Mouse (Mus musculus) heart, postnatal 0 days (tissue): Measurements from ENCODE around the gene Qprt. TPM values are rescaled to one million over a fixed set of nuclear protein-coding genes. Genes with fewer than 3 reads are reported as not detected.

Source experiments
- ATAC-seq: fragments of 200-750 bp; cut with Nextera tagmentation; 2 replicates; pipeline ENCODE4 v1.8.0; 2017; ENCODE audit warnings: low read depth, moderate number of reproducible peaks, moderate library complexity; ENCODE audit not compliant: insufficient read depth
- DNase-seq: peaks from one replicate; pipeline ENCODE4 v3.0.0-alpha.2; 2016; ENCODE audit warnings: low spot score
- H3K27ac ChIP-seq: fragments of 300-500 bp; sonication (generic); 2 replicates; pipeline ENCODE4 v1.5.1; 2014; ENCODE audit warnings: low read depth, mild to moderate bottlenecking
- H3K27me3 ChIP-seq: fragments of 300-500 bp; sonication (generic); 2 replicates; pipeline ENCODE4 v1.6.1; 2014; ENCODE audit warnings: low read length, mixed read lengths; ENCODE audit not compliant: control insufficient read depth, insufficient read depth
- H3K36me3 ChIP-seq: fragments of 300-500 bp; sonication (generic); replicated peaks from 2 replicates; pipeline ENCODE4 v1.6.1; 2014; ENCODE audit warnings: low read length, mixed read lengths; ENCODE audit not compliant: control insufficient read depth, insufficient read depth
- H3K4me1 ChIP-seq: fragments of 300-500 bp; sonication (generic); 2 replicates; pipeline ENCODE4 v1.6.1; 2014; ENCODE audit warnings: antibody characterized with exemption; ENCODE audit not compliant: control insufficient read depth, insufficient read depth
- H3K4me2 ChIP-seq: fragments of 300-500 bp; sonication (generic); 2 replicates; pipeline ENCODE4 v1.6.1; 2014; ENCODE audit warnings: low read depth, mild to moderate bottlenecking, low read length, moderate library complexity
- H3K4me3 ChIP-seq: fragments of 300-500 bp; sonication (generic); 2 replicates; pipeline ENCODE4 v1.5.1; 2014; ENCODE audit warnings: low read depth, low read length
- H3K9ac ChIP-seq: fragments of 300-500 bp; sonication (generic); replicated peaks from 2 replicates; pipeline ENCODE4 v1.6.1; 2014; ENCODE audit warnings: low read depth, low read length, mixed read lengths
- H3K9me3 ChIP-seq: fragments of 300-500 bp; sonication (generic); replicated peaks from 2 replicates; pipeline ENCODE4 v1.6.1; 2016; ENCODE audit warnings: low read length; ENCODE audit not compliant: control insufficient read depth
- CTCF ChIP-seq: IDR thresholded peaks from 2 replicates; pipeline ENCODE4 v1.5.1; 2016; ENCODE audit warnings: antibody characterized with exemption, control low read depth, low read depth
- EP300 ChIP-seq: IDR thresholded peaks from 2 replicates; pipeline ENCODE4 v1.6.1; 2016; ENCODE audit warnings: antibody characterized with exemption, low read depth
- WGBS: fragments of 180-500 bp; shearing (Covaris S2); extraction: QIAGEN DNeasy Blood & Tissue Kit; methylation state at CpG from one replicate; pipeline ENCODE4 v1.1.7; 2014; 5-methylcytosine and 5-hydroxymethylcytosine counted together
- polyA plus RNA-seq: library from polyadenylated mRNA; unstranded; fragments of >200 nt; fragmentation: Nextera tagmentation; extraction: Ambion mirVana; gene quantifications from 2 replicates; pipeline ENCODE4 v1.2.1, GENCODE M21; 2015
- total RNA-seq: library from RNA; depleted of rRNA; stranded (reverse); fragments of >200 nt; gene quantifications from 2 replicates; pipeline ENCODE4 v1.2.3, GENCODE M21; 2014; ENCODE audit warnings: low replicate concordance

Gene Qprt
- total and polyA plus RNA-seq, 2 experiments from 2014 or later = 0.42 to 1.1 TPM

DNA sequence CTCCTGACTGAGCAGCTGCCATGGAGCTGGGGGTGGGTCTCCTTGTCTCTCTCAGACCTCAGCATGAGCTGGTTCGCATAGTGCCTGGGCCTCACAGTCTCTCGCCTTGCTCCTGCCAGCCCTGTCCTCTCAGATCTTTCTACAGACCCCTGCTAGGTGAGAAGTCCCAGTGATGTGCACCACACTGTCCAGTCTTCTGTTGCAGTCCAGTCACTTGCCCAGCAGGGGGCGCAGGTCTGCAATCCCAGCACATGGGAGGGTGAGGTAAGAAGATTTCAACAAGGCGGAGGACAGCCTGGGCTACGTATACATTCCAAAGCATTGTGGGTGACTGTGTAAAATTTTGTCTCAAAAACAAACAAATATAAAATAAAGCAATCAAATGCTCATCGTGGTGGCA lies 10.6 kb downstream of the Qprt start:
- Histone ChIP-seq H3K36me3 (no peaks in the 10 kb centered on the region), H3K4me3 (no peak overlapping the region), H3K27ac (no peak overlapping the region), H3K9ac (no peak overlapping the region), H3K9me3 (no peaks in the 10 kb centered on the region), H3K27me3 (no peaks in the 10 kb centered on the region), H3K4me2 (no peak overlapping the region), H3K4me1 (no peaks in the 10 kb centered on the region)
- 36% methylated on average over 6 of the region's 6 CpGs for WGBS
- ATAC-seq = 0 out of 2 replicates have a peak, but pooled peaks have one; percentile 24
- peak; percentile 49 for TF ChIP-seq CTCF
- no peak for TF ChIP-seq EP300
- DNase-seq = no peak

DNA sequence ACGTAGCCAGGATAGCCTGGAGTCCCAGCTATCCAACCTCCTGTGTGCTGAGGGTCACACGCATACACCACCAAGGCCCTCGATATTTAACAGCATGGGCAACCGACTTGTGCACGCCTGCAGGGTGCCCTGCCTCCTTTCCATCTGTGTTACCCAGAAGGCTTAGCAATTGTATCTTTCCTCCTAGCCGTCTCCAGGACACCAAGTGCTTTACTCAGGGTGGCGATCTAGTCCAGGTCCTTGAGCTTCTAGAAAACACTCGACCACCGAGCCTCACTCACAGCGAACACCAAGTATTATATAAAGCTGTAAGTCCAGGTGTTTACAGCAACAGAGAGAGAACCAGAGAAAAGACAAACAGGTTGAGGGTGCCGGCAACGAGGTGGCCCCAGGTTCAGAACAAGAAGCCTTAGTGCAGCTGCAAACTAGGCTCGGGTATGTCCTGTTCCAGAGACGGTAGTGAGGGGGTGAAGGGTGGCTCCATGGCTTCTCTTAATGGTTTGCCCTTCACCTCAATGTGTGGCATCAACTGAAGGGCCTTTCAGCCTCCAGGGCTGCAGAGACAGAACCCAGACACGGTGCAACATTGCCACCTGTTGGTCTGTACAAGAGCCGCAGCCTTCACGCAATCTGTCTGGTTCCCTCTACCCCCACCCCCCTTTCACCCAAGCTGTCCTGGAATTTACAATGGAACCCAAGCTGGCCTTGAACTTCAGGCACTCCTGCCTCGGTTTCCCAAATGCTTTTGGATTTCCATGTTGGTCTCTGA lies 11.6 kb downstream of the Qprt start:
- TF ChIP-seq EP300 (no peak), CTCF (peak; percentile 90)
- peak; percentile 80 for ATAC-seq
- Histone ChIP-seq H3K9ac (no peak overlapping the region), H3K4me1 (no peaks in the 10 kb centered on the region), H3K36me3 (no peaks in the 10 kb centered on the region), H3K9me3 (no peaks in the 10 kb centered on the region), H3K4me3 (no peak overlapping the region), H3K27me3 (no peaks in the 10 kb centered on the region), H3K4me2 (no peak overlapping the region), H3K27ac (no peak overlapping the region)
- WGBS = 37% methylated on average over 18 of the region's 18 CpGs
- peak; percentile 80 for DNase-seq

DNA sequence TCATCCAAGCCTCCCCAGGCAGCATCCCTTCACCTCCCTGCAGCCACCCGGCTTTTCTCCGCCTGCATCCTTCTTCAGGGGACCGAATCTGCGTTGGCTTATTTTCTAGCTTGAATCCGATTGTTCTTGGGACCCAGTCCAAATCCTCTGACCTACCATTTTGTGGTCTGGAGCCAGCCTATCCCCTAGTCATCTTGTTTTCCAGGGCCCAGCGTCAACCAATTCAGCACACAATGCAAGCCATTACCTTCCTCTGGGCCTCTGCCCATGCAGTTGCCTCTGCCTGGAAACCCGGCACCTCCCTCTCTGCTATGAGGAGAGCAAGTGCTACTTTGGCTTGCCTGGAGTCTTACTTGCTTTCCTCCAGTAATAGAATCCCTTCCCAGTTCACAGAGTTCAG lies 16.5 kb downstream of the Qprt start:
- no peaks in the 10 kb centered on the region for H3K9me3 ChIP-seq
- no peaks in the 10 kb centered on the region for H3K27me3 ChIP-seq
- no peaks in the 10 kb centered on the region for H3K36me3 ChIP-seq
- no peak overlapping the region for H3K9ac ChIP-seq
- WGBS = 64% methylated on average over 7 of the region's 7 CpGs
- no peak for ATAC-seq
- no peak overlapping the region for H3K4me3 ChIP-seq
- H3K27ac ChIP-seq = no peak overlapping the region
- TF ChIP-seq CTCF = no peak
- TF ChIP-seq EP300 = no peak
- DNase-seq = no peak
- no peaks in the 10 kb centered on the region for H3K4me1 ChIP-seq
- H3K4me2 ChIP-seq = no peak overlapping the region

DNA sequence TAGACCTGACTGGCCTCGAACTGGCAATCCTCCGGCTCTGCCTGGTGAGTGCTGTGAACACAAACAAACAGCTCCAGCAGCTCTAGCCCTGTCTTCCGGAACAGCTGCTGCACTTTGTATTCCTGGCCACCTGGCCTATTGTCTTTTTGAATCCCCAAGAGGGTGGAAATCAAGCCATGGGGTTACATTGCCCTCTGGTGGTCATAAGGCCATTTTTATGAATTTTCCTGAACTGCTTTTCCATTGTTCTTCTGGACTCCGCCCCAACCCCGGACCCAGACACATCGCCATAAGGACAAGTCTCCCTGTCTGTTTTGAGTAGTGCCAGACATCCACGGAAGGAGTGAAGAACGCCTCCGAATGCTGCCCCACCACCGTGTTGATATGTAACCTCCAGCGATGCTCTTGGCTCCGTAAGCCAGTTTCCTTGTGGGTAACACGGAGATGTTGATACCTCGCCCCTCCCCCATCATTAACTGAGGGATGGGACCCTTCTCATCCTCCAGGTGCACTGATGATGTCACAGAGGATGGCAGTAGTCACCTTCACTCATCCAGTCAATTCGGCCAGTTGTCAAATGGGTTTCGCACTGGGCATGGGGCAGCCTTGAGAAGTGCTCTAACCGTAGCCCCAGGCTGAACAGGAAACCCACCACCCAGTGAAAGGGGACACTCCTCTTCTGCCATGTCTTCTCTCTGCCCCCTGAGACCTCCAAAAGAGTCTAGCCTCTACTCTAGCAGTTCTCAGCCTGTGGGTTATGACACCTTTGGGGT lies 17.3 kb downstream of the Qprt start:
- WGBS = 14% methylated on average over 17 of the region's 17 CpGs

DNA sequence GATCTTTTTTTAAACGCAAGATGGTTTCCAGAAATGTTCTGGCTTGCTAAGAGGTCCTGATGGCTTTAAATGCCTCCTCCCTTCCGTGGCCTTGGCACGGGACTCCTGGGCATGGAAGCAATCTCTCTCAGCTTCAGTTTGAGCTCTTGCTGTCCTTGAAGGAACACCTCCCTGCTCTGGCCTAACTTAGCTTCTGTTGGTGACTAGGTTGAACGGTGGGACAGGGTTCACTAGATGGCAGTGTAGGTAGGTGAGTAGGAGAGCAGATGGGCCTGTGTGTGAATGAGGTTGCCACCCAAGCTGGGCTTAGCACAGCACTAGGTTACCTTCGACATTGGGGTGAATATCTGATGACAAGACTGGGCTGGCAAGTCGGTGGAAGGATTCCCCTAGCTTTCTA lies 18.1 kb downstream of the Qprt start:
- TF ChIP-seq CTCF (0 out of 2 replicates have a peak, but pooled peaks have one; percentile 9), EP300 (no peak)
- Histone ChIP-seq H3K4me1 (no peaks in the 10 kb centered on the region), H3K4me3 (no peak overlapping the region), H3K9ac (no peak overlapping the region), H3K27me3 (no peaks in the 10 kb centered on the region), H3K9me3 (no peaks in the 10 kb centered on the region), H3K4me2 (no peak overlapping the region), H3K27ac (no peak overlapping the region), H3K36me3 (no peaks in the 10 kb centered on the region)
- WGBS = 62% methylated on average over 6 of the region's 6 CpGs
- DNase-seq = no peak
- no peak for ATAC-seq

More for the DNA sequence above, 17.3 kb downstream of the Qprt start:
- peak overlapping the region; percentile 18 for H3K4me3 ChIP-seq
- peak; percentile 86 for DNase-seq
- peak overlapping the region; percentile 46 for H3K4me2 ChIP-seq
- no peaks in the 10 kb centered on the region for H3K27me3 ChIP-seq
- H3K9ac ChIP-seq = no peak overlapping the region
- H3K4me1 ChIP-seq = no peaks in the 10 kb centered on the region
- peak; percentile 88 for ATAC-seq
- H3K9me3 ChIP-seq = no peaks in the 10 kb centered on the region
- no peak for TF ChIP-seq EP300
- TF ChIP-seq CTCF = peak; percentile 91
- no peaks in the 10 kb centered on the region for H3K36me3 ChIP-seq
- H3K27ac ChIP-seq = peak overlapping the region; percentile 27; the same call in 1 of the 2 replicates
